8 mouse cellular contexts compared by ENCODE assay signal in genomic region chr1:191324733-191325590, GRCm38 (mm10). TPM values are rescaled to one million over a fixed set of nuclear protein-coding genes. Genes with fewer than 3 reads are reported as not detected.
DNase-seq lines count a peak whose midpoint lies in the region; ATAC-seq lines count a peak whose summit lies in the region.

No protein-coding gene starts in this region.

- whole genome bisulfite sequencing in forebrain, embryonic 14.5 days: 88% methylated on average over 7 of the region's 7 CpGs
- WGBS in stomach, embryonic 14.5 days: 75% methylated on average over 7 of the region's 7 CpGs

- peak overlapping the region; percentile 22; the same call in 1 of the 2 replicates for H3K9ac ChIP-seq in forebrain, embryonic 14.5 days (ENCODE audit: low read length)
- H3K9ac ChIP-seq in stomach, embryonic 14.5 days (replicated peaks; ENCODE audit: low read depth, low read length): no peak overlapping the region

- H3K9me3 ChIP-seq in megakaryocyte, embryonic 14.5 days: peaks cover 4% of the 10 kb centered on the region; the same call in 1 of the 2 replicates
- H3K9me3 ChIP-seq in forebrain, embryonic 14.5 days (replicated peaks; ENCODE audit: control insufficient read depth, low read length): no peaks in the 10 kb centered on the region
- no peaks in the 10 kb centered on the region for H3K9me3 ChIP-seq in stomach, embryonic 14.5 days (ENCODE audit: control insufficient read depth, low read depth, low read length)

- peaks cover 25% of the 10 kb centered on the region for H3K27me3 ChIP-seq in megakaryocyte, embryonic 14.5 days (replicated peaks)
- H3K27me3 ChIP-seq in forebrain, embryonic 14.5 days (replicated peaks; ENCODE audit: control insufficient read depth, insufficient read depth, low read length): 0 out of 2 replicates have a peak, but pooled peaks cover 3% of the 10 kb centered on the region
- no peaks in the 10 kb centered on the region for H3K27me3 ChIP-seq in stomach, embryonic 14.5 days (ENCODE audit: control insufficient read depth, insufficient read depth, low read length)

- no peak for DNase-seq in forebrain, embryonic 14.5 days (ENCODE audit: low spot score)
- peak; percentile 68 for DNase-seq in liver
- no peak for DNase-seq in left cerebral cortex, adult 18-20 months (ENCODE audit: low spot score in 2 of 2)
- DNase-seq in Muller cell, postnatal 12 days (ENCODE audit: inconsistent ontology term): no peak
- no peak for DNase-seq in spleen, postnatal 36 days (ENCODE audit: low spot score in 2 of 2)

- H3K27ac ChIP-seq in forebrain, embryonic 14.5 days (ENCODE audit: low read depth, low read length): no peak overlapping the region; the same call in none of the 2 replicates
- H3K27ac ChIP-seq in stomach, embryonic 14.5 days (ENCODE audit: low read length): no peak overlapping the region

- peak overlapping the region; percentile 87 for H3K4me2 ChIP-seq in forebrain, embryonic 14.5 days (ENCODE audit: low read length)
- H3K4me2 ChIP-seq in stomach, embryonic 14.5 days (replicated peaks; ENCODE audit: low read depth, low read length): peak overlapping the region; percentile 79

- peaks cover 10% of the 10 kb centered on the region for H3K36me3 ChIP-seq in megakaryocyte, embryonic 14.5 days (replicated peaks; ENCODE audit: low read length)
- 0 out of 2 replicates have a peak, but pooled peaks cover 4% of the 10 kb centered on the region for H3K36me3 ChIP-seq in forebrain, embryonic 14.5 days (ENCODE audit: control insufficient read depth, insufficient read depth, low read length)
- no peaks in the 10 kb centered on the region for H3K36me3 ChIP-seq in stomach, embryonic 14.5 days (ENCODE audit: control insufficient read depth, insufficient read depth, low read length)

- peak overlapping the region; percentile 99 for H3K4me3 ChIP-seq in megakaryocyte, embryonic 14.5 days (replicated peaks)
- H3K4me3 ChIP-seq in forebrain, embryonic 14.5 days (ENCODE audit: low read depth, low read length): peak overlapping the region; percentile 84
- peak overlapping the region; percentile 89; the same call in 1 of the 2 replicates for H3K4me3 ChIP-seq in stomach, embryonic 14.5 days (ENCODE audit: low read depth, low read length)

- peaks cover 41% of the 10 kb centered on the region for H3K4me1 ChIP-seq in megakaryocyte, embryonic 14.5 days
- peaks cover 26% of the 10 kb centered on the region for H3K4me1 ChIP-seq in forebrain, embryonic 14.5 days (ENCODE audit: control insufficient read depth, insufficient read depth, low read length)
- H3K4me1 ChIP-seq in stomach, embryonic 14.5 days (ENCODE audit: control insufficient read depth, insufficient read depth, low read length): peaks cover 17% of the 10 kb centered on the region; the same call in 1 of the 2 replicates

- no peak for ATAC-seq in megakaryocyte, adult 5-6 weeks (ENCODE audit: poor library complexity, severe bottlenecking)
- ATAC-seq in forebrain, embryonic 14.5 days: peak; percentile 13
- ATAC-seq in stomach, embryonic 14.5 days (ENCODE audit: insufficient number of reproducible peaks, insufficient read depth, low FRiP score, low read depth): no peak

RNA-seq across cellular contexts. Expression of gene Tmem206, which starts 0.8 kb away (rescaled TPM):
- 3.4 TPM in 1 of 2 replicates, not detected in the other for polyA plus RNA-seq in megakaryocyte, embryonic 14.5 days (2012; ENCODE audit: insufficient read depth, low replicate concordance)
- 9.4 and 14.9 TPM in 2 replicates for total RNA-seq in megakaryocyte, adult 5-6 weeks (2015)
- total RNA-seq in megakaryocyte, adult 5-6 weeks (2017): 9.0 and 10.3 TPM in 2 replicates
- 57.0 and 62.5 TPM in 2 replicates for polyA plus RNA-seq in forebrain, embryonic 14.5 days (2014; fragmentation: Nextera tagmentation; extraction: Ambion mirVana)
- polyA plus RNA-seq in stomach, embryonic 14.5 days (2014; fragmentation: Nextera tagmentation; extraction: Ambion mirVana): 22.0 and 22.1 TPM in 2 replicates
- 10 to 100 TPM in 1 of 2 experiments, 1 to 10 TPM in 1; 8.2 to 10.4 TPM for total RNA-seq in left cerebral cortex, adult 18-20 months (2021)

RNA-seq across cellular contexts. Expression of gene Nenf, which starts 7.0 kb away (rescaled TPM):
- polyA plus RNA-seq in megakaryocyte, embryonic 14.5 days (2012; ENCODE audit: insufficient read depth, low replicate concordance): 20.2 and 31.8 TPM in 2 replicates
- total RNA-seq in megakaryocyte, adult 5-6 weeks (2015): 14.9 and 15.1 TPM in 2 replicates
- total RNA-seq in megakaryocyte, adult 5-6 weeks (2017): 4.6 and 6.3 TPM in 2 replicates
- polyA plus RNA-seq in forebrain, embryonic 14.5 days (2014; fragmentation: Nextera tagmentation; extraction: Ambion mirVana): 125 and 128 TPM in 2 replicates
- polyA plus RNA-seq in stomach, embryonic 14.5 days (2014; fragmentation: Nextera tagmentation; extraction: Ambion mirVana): 140 and 154 TPM in 2 replicates
- total RNA-seq in left cerebral cortex, adult 18-20 months (2021): 10 to 100 TPM; 76.1 to 80.3 TPM
